ENCODE assay signal across 19 mouse cellular contexts in genomic region chrX:134652061-134652460, GRCm38 (mm10). TPM values are rescaled to one million over a fixed set of nuclear protein-coding genes. Genes with fewer than 3 reads are reported as not detected.
DNase-seq lines count a peak whose midpoint lies in the region; ATAC-seq lines count a peak whose summit lies in the region.
"Had no signal": no experiment of that assay in that cellular context is flagged by ENCODE, and none has a peak within 500 bp of the region (broad histone marks: within the 10 kb centered on the region; RNA-seq: fewer than 3 reads in every experiment).

No protein-coding gene starts in this region.

- ATAC-seq in granulocyte monocyte progenitor cell, adult 5-6 weeks (replicated peaks; ENCODE audit: poor library complexity, severe bottlenecking), result peak; percentile 96
- ATAC-seq in megakaryocyte progenitor cell, adult 5-6 weeks (replicated peaks; ENCODE audit: poor library complexity), result peak; percentile 92
- ATAC-seq: forebrain, embryonic 13.5 days; forebrain, embryonic 15.5 days; forebrain, postnatal 0 days had no signal

- intact Hi-C loops in left cerebral cortex, postnatal 25 days (cut with DNase I), result no loop called here

- peak; percentile 78 for DNase-seq in 416B (ENCODE audit: low read depth)
- no peak for DNase-seq in testis, postnatal 10 days (ENCODE audit: low spot score)
- DNase-seq in adrenal gland, adult 18-20 months (ENCODE audit: low spot score in 2 of 2), result no peak
- DNase-seq in left cerebral cortex, postnatal 25 days (ENCODE audit: low spot score in 2 of 2), result no peak
- DNase-seq: adrenal gland, adult 2 months; adrenal gland, postnatal 10 days; adrenal gland, postnatal 25 days; cerebellum, adult 11 months; cerebellum, adult 18-20 months; cerebellum, adult 8-10 months; cerebellum, adult 9-11 months; cerebellum, postnatal 14 days; cerebellum, postnatal 36 days; forebrain, postnatal 0 days had no signal

RNA-seq across cellular contexts. Expression of gene Armcx4, which starts 34.3 kb away (rescaled TPM):
- total RNA-seq in granulocyte monocyte progenitor cell, adult 5-6 weeks (2014; fragmentation: Nextera tagmentation), result 3.8 and 6.1 TPM in 2 replicates
- 5.3 and 5.7 TPM in 2 replicates for total RNA-seq in granulocyte monocyte progenitor cell, adult 5-6 weeks (2017)
- 2.2 and 2.5 TPM in 2 replicates for total RNA-seq in megakaryocyte progenitor cell, adult 5-6 weeks (2015)
- total RNA-seq in megakaryocyte progenitor cell, adult 5-6 weeks (2017), result 3.2 and 4.4 TPM in 2 replicates
- 10 to 100 TPM in 1 of 2 experiments, 1 to 10 TPM in 1; 6.6 to 12.5 TPM for total RNA-seq in adrenal gland, adult 18-20 months (2021)
- total RNA-seq in left cerebral cortex, postnatal 25 days (2021), result 10 to 100 TPM; 37.7 to 39.5 TPM
- total RNA-seq: MEL had no signal

RNA-seq across cellular contexts. Expression of gene Hnrnph2, which starts 51.1 kb away (rescaled TPM):
- total RNA-seq in granulocyte monocyte progenitor cell, adult 5-6 weeks (2014; fragmentation: Nextera tagmentation), result 69.4 and 83.7 TPM in 2 replicates
- 155 and 165 TPM in 2 replicates for total RNA-seq in granulocyte monocyte progenitor cell, adult 5-6 weeks (2017)
- 79.0 and 80.6 TPM in 2 replicates for total RNA-seq in megakaryocyte progenitor cell, adult 5-6 weeks (2015)
- total RNA-seq in megakaryocyte progenitor cell, adult 5-6 weeks (2017), result 141 and 154 TPM in 2 replicates
- 100 to 1,000 TPM; 114 to 120 TPM for total RNA-seq in adrenal gland, adult 18-20 months (2021)
- 100 to 1,000 TPM; 153 to 166 TPM for total RNA-seq in left cerebral cortex, postnatal 25 days (2021)

RNA-seq across cellular contexts. Expression of gene Gla, which starts 51.1 kb away (rescaled TPM):
- total RNA-seq in granulocyte monocyte progenitor cell, adult 5-6 weeks (2014; fragmentation: Nextera tagmentation), result 9.2 and 14.5 TPM in 2 replicates
- total RNA-seq in granulocyte monocyte progenitor cell, adult 5-6 weeks (2017), result 19.7 and 24.1 TPM in 2 replicates
- 16.3 and 21.0 TPM in 2 replicates for total RNA-seq in megakaryocyte progenitor cell, adult 5-6 weeks (2015)
- total RNA-seq in megakaryocyte progenitor cell, adult 5-6 weeks (2017), result 19.6 and 23.2 TPM in 2 replicates
- 10 to 100 TPM; 13.0 to 13.1 TPM for total RNA-seq in adrenal gland, adult 18-20 months (2021)
- total RNA-seq in left cerebral cortex, postnatal 25 days (2021), result 10 to 100 TPM; 10.4 to 10.5 TPM
